Mouse (Mus musculus) liver, postnatal 0 days (tissue): ENCODE data around the gene Bphl. TPM values are rescaled to one million over a fixed set of nuclear protein-coding genes. Genes with fewer than 3 reads are reported as not detected.

Experiments used
- ATAC-seq: fragments of 200-750 bp; cut with Nextera tagmentation; 2 replicates; pipeline ENCODE4 v1.8.0; 2017; ENCODE audit warnings: mild to moderate bottlenecking, moderate library complexity
- DNase-seq: peaks from one replicate; pipeline ENCODE4 v3.0.0-alpha.2; 2016
- H3K27ac ChIP-seq: fragments of 300-500 bp; sonication (generic); 2 replicates; pipeline ENCODE4 v1.5.1; 2014; ENCODE audit warnings: antibody characterized with exemption, moderate library complexity, mild to moderate bottlenecking, low read depth
- H3K27me3 ChIP-seq: fragments of 300-500 bp; sonication (generic); 2 replicates; pipeline ENCODE4 v1.6.1; 2014; ENCODE audit warnings: low read length, control low read depth, mixed read lengths; ENCODE audit not compliant: insufficient read depth
- H3K36me3 ChIP-seq: fragments of 300-500 bp; sonication (generic); replicated peaks from 2 replicates; pipeline ENCODE4 v1.6.1; 2014; ENCODE audit warnings: mild to moderate bottlenecking, control low read depth, low read length, moderate library complexity, mixed read lengths; ENCODE audit not compliant: insufficient read depth
- H3K4me1 ChIP-seq: fragments of 300-500 bp; sonication (generic); 2 replicates; pipeline ENCODE4 v1.6.1; 2014; ENCODE audit warnings: antibody characterized with exemption, mild to moderate bottlenecking, control low read depth; ENCODE audit not compliant: insufficient read depth
- H3K4me2 ChIP-seq: fragments of 300-500 bp; sonication (generic); 2 replicates; pipeline ENCODE4 v1.6.1; 2014; ENCODE audit warnings: low read depth, mild to moderate bottlenecking, low read length, moderate library complexity, mixed read lengths
- H3K4me3 ChIP-seq: fragments of 300-500 bp; sonication (generic); 2 replicates; pipeline ENCODE4 v1.5.1; 2014; ENCODE audit warnings: low read depth, low read length
- H3K9ac ChIP-seq: fragments of 300-500 bp; sonication (generic); replicated peaks from 2 replicates; pipeline ENCODE4 v1.6.1; 2014; ENCODE audit warnings: mild to moderate bottlenecking, moderate library complexity
- H3K9me3 ChIP-seq: fragments of 300-500 bp; sonication (generic); 2 replicates; pipeline ENCODE4 v1.6.1; 2016; ENCODE audit warnings: mild to moderate bottlenecking, control low read depth, low read length, mixed read lengths
- CTCF ChIP-seq: sonication (generic); IDR thresholded peaks from 2 replicates; pipeline ENCODE4 v1.5.1; 2016; ENCODE audit warnings: antibody characterized with exemption, low read depth
- EP300 ChIP-seq: IDR thresholded peaks from 2 replicates; pipeline ENCODE4 v1.6.1; 2016; ENCODE audit warnings: antibody characterized with exemption, low read depth, mild to moderate bottlenecking
- WGBS: fragments of 180-500 bp; shearing (Covaris S2); extraction: QIAGEN DNeasy Blood & Tissue Kit; methylation state at CpG from one replicate; pipeline ENCODE4 v1.1.7; 2014; ENCODE audit not compliant: insufficient replicate concordance; 5-methylcytosine and 5-hydroxymethylcytosine counted together
- polyA plus RNA-seq: library from polyadenylated mRNA; unstranded; fragments of >200 nt; fragmentation: Nextera tagmentation; extraction: Ambion mirVana; gene quantifications from 2 replicates; pipeline ENCODE4 v1.2.1, GENCODE M21; 2015

Bphl gene
- polyA plus RNA-seq, 1 experiment from 2014 or later = 95.6 TPM

GRCm38 (mm10) chr13:34038056-34038432, 647 bp downstream of the Bphl start:
- Histone ChIP-seq H3K36me3 (0 out of 2 replicates have a peak, but pooled peaks cover 11% of the 10 kb centered on the region), H3K4me1 (peaks cover 17% of the 10 kb centered on the region), H3K9ac (peak overlapping the region; percentile 93), H3K9me3 (no peaks in the 10 kb centered on the region), H3K4me3 (peak overlapping the region; percentile 81), H3K4me2 (peak overlapping the region; percentile 88), H3K27ac (peak overlapping the region; percentile 80), H3K27me3 (no peaks in the 10 kb centered on the region)
- TF ChIP-seq CTCF (no peak), EP300 (no peak)
- WGBS = 31% methylated on average over 5 of the region's 5 CpGs
- DNase-seq = no peak
- ATAC-seq = no peak

- 0 out of 2 replicates have a peak, but pooled peaks cover 2% of the 10 kb centered on the region for H3K36me3 ChIP-seq
- TF ChIP-seq EP300 (no peak), CTCF (no peak)
- ATAC-seq (peak; percentile 43), DNase-seq (no peak)
- peak overlapping the region; percentile 88 for H3K4me2 ChIP-seq
- peak overlapping the region; percentile 81 for H3K4me3 ChIP-seq
- no peaks in the 10 kb centered on the region for H3K9me3 ChIP-seq
- peak overlapping the region; percentile 46 for H3K9ac ChIP-seq
- H3K4me1 ChIP-seq = peaks cover 15% of the 10 kb centered on the region
- no peaks in the 10 kb centered on the region for H3K27me3 ChIP-seq
- WGBS = 67% methylated on average over 8 of the region's 8 CpGs
- H3K27ac ChIP-seq = peak overlapping the region; percentile 80
Observed at GRCm38 (mm10) chr13:34038901-34039341, 1.5 kb downstream of the Bphl start.

- H3K36me3 ChIP-seq = no peaks in the 10 kb centered on the region
- peak overlapping the region; percentile 62; the same call in 1 of the 2 replicates for H3K27ac ChIP-seq
- no peaks in the 10 kb centered on the region for H3K27me3 ChIP-seq
- 86% methylated on average over 3 of the region's 3 CpGs for WGBS
- H3K9ac ChIP-seq = no peak overlapping the region
- no peaks in the 10 kb centered on the region for H3K9me3 ChIP-seq
- TF ChIP-seq EP300 (no peak), CTCF (no peak)
- DNase-seq = no peak
- H3K4me1 ChIP-seq = peaks cover 26% of the 10 kb centered on the region
- no peak overlapping the region for H3K4me3 ChIP-seq
- ATAC-seq = no peak
- H3K4me2 ChIP-seq = no peak overlapping the region
Observed at GRCm38 (mm10) chr13:34040091-34040490, 2.7 kb downstream of the Bphl start.

GRCm38 (mm10) chr13:34043716-34044393, 6.5 kb downstream of the Bphl start:
- Histone ChIP-seq H3K9ac (no peak overlapping the region), H3K4me2 (no peak overlapping the region), H3K9me3 (no peaks in the 10 kb centered on the region), H3K27me3 (no peaks in the 10 kb centered on the region), H3K4me3 (no peak overlapping the region), H3K27ac (peak overlapping the region; percentile 79), H3K36me3 (peaks cover 9% of the 10 kb centered on the region; the same call in 1 of the 2 replicates), H3K4me1 (peaks cover 16% of the 10 kb centered on the region)
- TF ChIP-seq CTCF (no peak), EP300 (no peak)
- ATAC-seq (no peak), DNase-seq (no peak)
- 51% methylated on average over 7 of the region's 7 CpGs for WGBS

- WGBS = 49% methylated on average over 5 of the region's 5 CpGs
- no peaks in the 10 kb centered on the region for H3K9me3 ChIP-seq
- no peaks in the 10 kb centered on the region for H3K27me3 ChIP-seq
- H3K9ac ChIP-seq = no peak overlapping the region
- TF ChIP-seq CTCF = no peak
- no peak for TF ChIP-seq EP300
- DNase-seq (peak; percentile 58), ATAC-seq (peak; percentile 96)
- peaks cover 12% of the 10 kb centered on the region; the same call in 1 of the 2 replicates for H3K36me3 ChIP-seq
- peak overlapping the region; percentile 79 for H3K27ac ChIP-seq
- no peak overlapping the region for H3K4me3 ChIP-seq
- H3K4me1 ChIP-seq = peaks cover 16% of the 10 kb centered on the region
- no peak overlapping the region for H3K4me2 ChIP-seq
Observed at GRCm38 (mm10) chr13:34045511-34046249, 8.3 kb downstream of the Bphl start.

GRCm38 (mm10) chr13:34046421-34047012, 9.1 kb downstream of the Bphl start:
- H3K9me3 ChIP-seq = no peaks in the 10 kb centered on the region
- H3K4me2 ChIP-seq = no peak overlapping the region
- 38% methylated on average over 11 of the region's 11 CpGs for WGBS
- peaks cover 15% of the 10 kb centered on the region; the same call in 1 of the 2 replicates for H3K36me3 ChIP-seq
- no peak overlapping the region for H3K9ac ChIP-seq
- ATAC-seq (peak; percentile 87), DNase-seq (peak; percentile 76)
- peak overlapping the region; percentile 76 for H3K27ac ChIP-seq
- TF ChIP-seq EP300 = no peak
- TF ChIP-seq CTCF = peak; percentile 93
- no peaks in the 10 kb centered on the region for H3K27me3 ChIP-seq
- H3K4me1 ChIP-seq = peaks cover 17% of the 10 kb centered on the region
- no peak overlapping the region for H3K4me3 ChIP-seq
